Mouse (Mus musculus) lung, adult 2 months (tissue): Measurements from ENCODE around the gene Ndufb3.

Source experiments
- CTCF ChIP-seq: fragments of 200-500 bp; IDR thresholded peaks from 2 replicates; pipeline ENCODE4 v1.5.1; 2011; ENCODE audit warnings: mild to moderate bottlenecking, low read length, control low read depth; ENCODE audit not compliant: insufficient read depth
- POLR2A ChIP-seq: fragments of 200-500 bp; IDR thresholded peaks from 2 replicates; pipeline ENCODE4 v1.6.1; 2011; ENCODE audit warnings: low read depth, mild to moderate bottlenecking, control low read depth, low read length, borderline replicate concordance; ENCODE audit errors: extremely low read depth

- no peak for TF ChIP-seq CTCF
- no peak for TF ChIP-seq POLR2A
Measured at GRCm38 (mm10) chr1:58617978-58618668, 31.9 kb downstream of the Ndufb3 start.
